Mouse (Mus musculus) CH12.LX (cell line): Measurements from ENCODE around the gene Bad.
A peak's percentile ranks its signal among the peaks of the same experiment; 100 is the strongest.

Experiments used
- CHD2 ChIP-seq: IDR thresholded peaks from 2 replicates; pipeline ENCODE4 v1.6.1; 2011; ENCODE audit warnings: low read length, improper control_type of control experiment
- CTCF ChIP-seq, 2 experiments: IDR thresholded peaks in 1 of 2; conservative IDR thresholded peaks in 1 of 2; 2 replicates each; pipeline ENCODE4 v1.5.1; 2011 to 2012; ENCODE audit warnings: low read depth in 2 of 2, low read length in 2 of 2, improper control_type of control experiment in 1 of 2, inconsistent platforms in 1 of 2, mild to moderate bottlenecking in 1 of 2, moderate library complexity in 1 of 2
- E2F4 ChIP-seq: IDR thresholded peaks from 2 replicates; pipeline ENCODE4 v1.6.1; 2011; ENCODE audit warnings: low read depth, low read length, improper control_type of control experiment; ENCODE audit not compliant: insufficient replicate concordance
- EP300 ChIP-seq: IDR thresholded peaks from 2 replicates; pipeline ENCODE4 v1.6.1; 2011; ENCODE audit warnings: low read length, improper control_type of control experiment
- JUN ChIP-seq: IDR thresholded peaks from 2 replicates; pipeline ENCODE4 v1.6.1; 2011; ENCODE audit warnings: low read depth, mild to moderate bottlenecking, low read length, improper control_type of control experiment, moderate library complexity; ENCODE audit not compliant: insufficient read depth
- JUND ChIP-seq: conservative IDR thresholded peaks from 2 replicates; pipeline ENCODE4 v1.6.1; 2011; ENCODE audit warnings: low read depth, low read length, improper control_type of control experiment
- NELFE ChIP-seq: IDR thresholded peaks from 2 replicates; pipeline ENCODE4 v1.6.1; 2011; ENCODE audit warnings: low read depth, low read length, improper control_type of control experiment
- POLR2A ChIP-seq: IDR thresholded peaks from 2 replicates; pipeline ENCODE4 v1.6.1; 2011; ENCODE audit warnings: low read depth, mild to moderate bottlenecking, improper control_type of control experiment, low read length
- POLR2AphosphoS2 ChIP-seq: IDR thresholded peaks from 2 replicates; pipeline ENCODE4 v1.6.1; 2011; ENCODE audit warnings: low read depth, low read length, improper control_type of control experiment
- SIN3A ChIP-seq: IDR thresholded peaks from 2 replicates; pipeline ENCODE4 v1.6.1; 2012; ENCODE audit warnings: low read length, improper control_type of control experiment, inconsistent platforms
- UBTF ChIP-seq: IDR thresholded peaks from 2 replicates; pipeline ENCODE4 v1.6.1; 2012; ENCODE audit warnings: low read depth, mild to moderate bottlenecking, inconsistent platforms, low read length, improper control_type of control experiment, moderate library complexity
- USF2 ChIP-seq: conservative IDR thresholded peaks from 2 replicates; pipeline ENCODE4 v1.6.1; 2011; ENCODE audit warnings: low read depth, low read length, improper control_type of control experiment
- ZKSCAN1 ChIP-seq: IDR thresholded peaks from 2 replicates; pipeline ENCODE4 v1.6.1; 2012; ENCODE audit warnings: low read depth, inconsistent platforms, low read length, improper control_type of control experiment, borderline replicate concordance

- no peak for TF ChIP-seq EP300
- TF ChIP-seq CTCF (conservative IDR thresholded peaks at IDR 0.05 in 1 of 2, IDR thresholded peaks at IDR 0.05 in 1 of 2; ENCODE audit: low read depth in 2 of 2, low read length in 2 of 2) = no peak
- no peak for TF ChIP-seq CHD2
- peak; percentile 60 for TF ChIP-seq NELFE
- TF ChIP-seq ZKSCAN1 = no peak
- no peak for TF ChIP-seq JUN
- TF ChIP-seq POLR2A = peak; percentile 72
- TF ChIP-seq JUND = no peak
- peak; percentile 97 for TF ChIP-seq SIN3A
- no peak for TF ChIP-seq E2F4
- TF ChIP-seq POLR2AphosphoS2 = no peak
- no peak for TF ChIP-seq USF2
- peak; percentile 84; the same call in 1 of the 2 replicates for TF ChIP-seq UBTF
Observed at GRCm38 (mm10) chr19:6941372-6942248, at the start of gene Bad.
